Mouse (Mus musculus) heart, adult 9 months (tissue): ENCODE results near the gene Lpin2.
A peak's percentile ranks its signal among the peaks of the same experiment; 100 is the strongest.

Source experiments
- DNase-seq, 2 experiments: peaks; one replicate each; pipeline ENCODE4 v3.0.0; 2022; ENCODE audit warnings: low spot score in 2 of 2

The Lpin2 gene

DNA sequence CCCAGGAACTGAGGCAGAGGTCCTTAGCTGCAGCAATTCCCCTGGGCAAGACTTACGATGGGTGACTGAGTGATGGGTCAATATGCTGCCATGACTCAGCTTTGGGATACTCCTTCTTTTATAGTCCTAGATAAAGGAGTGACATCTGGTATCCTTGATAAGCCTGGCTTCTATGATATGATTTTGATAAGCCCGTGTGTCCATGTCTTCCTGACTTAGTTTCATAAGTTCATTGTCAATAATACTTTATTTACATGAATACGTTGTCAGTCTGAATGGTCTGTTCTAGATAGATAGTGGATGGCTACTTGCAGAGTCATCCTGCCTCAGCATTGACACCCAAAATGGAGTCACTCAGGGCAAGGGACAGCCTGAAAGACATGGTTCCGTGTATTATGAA lies 11.2 kb upstream of the Lpin2 start:
- DNase-seq, result no peak

DNA sequence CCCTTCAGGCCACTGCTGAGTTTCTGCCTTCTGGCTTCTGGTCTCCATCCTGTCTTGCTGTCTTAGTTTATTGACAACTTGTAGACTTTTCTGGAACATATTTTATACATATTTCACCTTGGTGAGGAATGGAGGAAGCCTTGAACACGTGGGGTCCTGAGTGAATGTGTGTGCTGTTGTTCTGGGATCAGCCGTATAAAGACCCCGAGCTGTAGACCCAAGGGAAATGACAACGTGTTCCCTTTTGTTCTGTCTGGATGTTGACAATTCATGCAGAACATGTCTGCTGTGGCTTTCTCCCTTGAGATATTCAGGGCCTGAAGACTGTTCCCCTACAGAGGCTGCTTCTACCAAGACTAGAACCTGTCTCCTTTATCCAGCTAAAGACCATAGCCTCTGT lies 5.0 kb upstream of the Lpin2 start:
- DNase-seq, result no peak

GRCm38 (mm10) chr17:71177949-71178348 lies 4.4 kb upstream of the Lpin2 start:
- DNase-seq, result no peak

DNA sequence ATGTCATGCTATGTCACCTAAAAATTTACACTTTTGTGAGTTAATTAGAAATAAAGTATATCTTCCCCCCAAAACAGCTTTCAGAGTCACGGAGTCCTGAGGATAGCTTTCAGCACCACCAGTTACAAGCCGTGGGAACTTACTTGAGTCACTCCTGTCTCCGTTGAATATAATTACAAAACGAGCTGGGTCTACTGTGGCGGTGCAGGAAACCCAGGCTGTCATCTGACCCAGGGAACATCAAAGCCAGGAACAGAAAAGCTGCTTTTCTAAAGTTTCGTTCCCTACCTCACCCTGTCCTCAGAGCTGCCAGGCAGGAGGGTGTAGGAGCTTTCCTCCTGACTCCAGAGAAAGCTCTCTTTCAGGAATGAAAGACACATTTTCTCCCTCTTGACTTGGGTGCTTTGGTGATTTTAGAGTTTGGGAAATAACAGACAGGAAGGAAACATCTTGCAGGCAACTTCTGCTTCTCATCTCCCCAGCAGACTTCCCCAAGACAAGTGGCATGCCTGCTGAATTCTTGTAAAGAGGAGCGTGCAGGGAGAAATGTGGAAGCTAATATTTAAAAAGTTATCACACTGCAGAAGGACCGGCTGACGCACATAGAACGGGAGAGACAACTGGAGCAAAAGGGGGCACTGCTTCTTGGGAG lies 3.7 kb upstream of the Lpin2 start:
- DNase-seq, result peak in 1 of 2 experiments; percentile 51

DNA sequence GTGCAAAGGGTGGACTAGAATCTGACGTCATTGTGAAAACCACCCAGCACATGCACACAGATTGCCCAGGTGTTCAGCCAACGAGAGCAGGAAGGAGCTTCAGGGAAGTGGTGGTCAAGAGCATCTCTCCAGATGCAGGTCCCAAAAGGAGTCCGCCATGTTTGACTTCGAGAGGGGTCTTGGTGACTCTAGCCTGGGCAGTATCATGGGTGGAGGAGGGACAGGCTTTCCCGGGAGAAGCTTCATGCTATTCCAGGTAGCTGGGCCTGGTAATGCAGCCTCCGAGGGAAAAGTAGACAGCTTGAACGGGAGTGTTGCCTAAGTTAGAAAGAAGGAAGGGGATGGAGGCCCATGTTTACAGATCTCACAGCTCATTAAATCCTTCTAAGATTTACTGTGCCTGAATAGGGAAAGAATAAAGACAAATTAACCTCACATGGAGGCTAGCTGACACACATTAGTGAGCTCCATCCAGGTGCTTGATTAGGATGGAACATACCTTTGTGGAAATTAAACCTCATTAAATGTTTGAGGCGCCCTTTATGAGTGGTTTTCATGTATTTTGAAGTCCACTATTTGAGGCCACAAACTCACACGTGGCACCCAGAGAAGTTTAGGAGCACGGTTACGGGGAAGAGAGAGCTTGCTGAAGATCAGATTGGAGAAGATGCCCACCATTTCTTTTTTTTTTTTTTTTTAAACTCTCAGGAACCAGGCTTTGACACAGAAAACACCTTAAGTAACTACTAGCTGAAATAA lies 2.6 kb upstream of the Lpin2 start:
- no peak for DNase-seq

- DNase-seq, result no peak
These were observed 1.8 kb upstream of the Lpin2 start for GRCm38 (mm10) chr17:71180601-71181000.

DNA sequence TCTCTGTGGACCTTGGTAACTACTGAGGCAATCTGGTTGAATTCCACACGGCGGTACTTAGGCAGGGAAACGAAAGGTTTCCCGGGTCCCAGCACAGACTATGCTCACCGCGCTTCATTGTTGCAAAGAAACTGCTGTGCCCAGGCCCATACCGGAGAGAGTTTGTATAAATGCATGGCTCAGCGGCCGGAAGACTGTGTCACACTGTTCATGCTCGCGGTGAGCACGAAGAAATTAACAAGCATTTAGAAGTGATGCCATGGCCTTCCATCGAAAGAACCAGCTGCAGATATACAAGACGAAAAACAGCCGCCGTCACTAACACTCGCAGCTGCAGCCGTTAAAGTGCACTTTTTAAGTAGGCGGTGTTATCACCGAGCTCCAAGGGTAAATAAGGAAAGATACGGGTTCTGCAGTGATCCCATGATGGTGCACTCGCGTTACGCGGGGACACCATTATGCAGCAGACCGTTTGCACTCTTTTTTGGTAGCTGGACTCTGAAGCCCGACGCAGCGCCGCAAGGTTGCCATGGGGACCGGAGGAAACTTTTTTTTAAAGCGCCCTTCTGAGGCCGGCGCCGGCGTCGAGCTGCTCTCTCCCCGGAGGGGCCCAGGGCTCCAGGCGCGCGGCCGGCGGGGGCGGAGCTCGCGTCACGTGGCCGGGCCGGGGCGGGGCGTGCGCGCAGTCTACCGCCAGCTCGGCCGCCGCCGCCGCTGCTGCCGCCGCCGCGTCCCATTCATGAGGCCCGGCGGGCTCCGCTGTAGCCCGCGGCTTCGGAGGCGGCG lies 704 bp downstream of the Lpin2 start:
- peak; percentile 90 for DNase-seq

GRCm38 (mm10) chr17:71183657-71184261 lies 1.4 kb downstream of the Lpin2 start:
- DNase-seq, result no peak

GRCm38 (mm10) chr17:71184356-71185111 lies 2.2 kb downstream of the Lpin2 start:
- no peak for DNase-seq

GRCm38 (mm10) chr17:71185368-71185767 lies 3.0 kb downstream of the Lpin2 start:
- no peak for DNase-seq

GRCm38 (mm10) chr17:71190589-71190988 lies 8.2 kb downstream of the Lpin2 start:
- DNase-seq, result no peak

GRCm38 (mm10) chr17:71191063-71191462 lies 8.7 kb downstream of the Lpin2 start:
- DNase-seq, result no peak

DNA sequence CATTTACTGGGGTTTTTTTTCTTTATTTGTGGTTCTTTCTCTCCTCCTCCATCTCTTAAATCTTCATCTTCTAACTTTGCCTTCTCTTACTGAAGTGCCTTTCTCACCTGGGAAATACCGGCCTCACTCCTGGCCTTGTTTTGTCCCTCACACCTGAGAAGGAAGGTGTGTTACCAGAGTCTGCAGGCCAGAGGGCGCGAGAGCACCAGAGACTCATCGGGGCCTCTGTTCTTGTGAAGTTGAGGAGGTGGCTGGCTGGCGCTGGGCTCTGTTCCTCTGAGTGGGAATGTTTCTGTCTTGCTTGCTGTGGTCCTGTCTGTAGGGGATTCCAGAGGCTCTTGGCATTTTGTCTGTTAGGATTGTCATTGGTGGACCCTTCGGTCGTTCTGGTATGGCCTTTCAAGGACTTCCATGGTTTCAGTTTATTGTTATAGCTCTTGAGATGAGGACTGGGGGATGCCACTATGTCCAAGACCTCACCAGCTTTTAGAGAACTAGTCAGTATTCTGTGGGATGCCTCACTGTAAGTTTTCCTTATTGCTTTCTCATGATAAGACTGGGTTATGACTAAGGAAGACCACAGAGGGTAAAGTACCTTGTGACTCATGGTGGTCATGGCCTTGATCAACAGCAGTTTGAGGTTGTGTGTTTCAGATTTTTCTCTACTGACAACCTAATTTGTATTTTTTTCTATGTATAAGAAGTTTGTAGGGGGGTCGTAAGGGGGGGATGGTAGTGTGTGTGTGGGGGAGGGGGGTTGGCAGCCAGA lies 9.5 kb downstream of the Lpin2 start:
- no peak for DNase-seq

DNA sequence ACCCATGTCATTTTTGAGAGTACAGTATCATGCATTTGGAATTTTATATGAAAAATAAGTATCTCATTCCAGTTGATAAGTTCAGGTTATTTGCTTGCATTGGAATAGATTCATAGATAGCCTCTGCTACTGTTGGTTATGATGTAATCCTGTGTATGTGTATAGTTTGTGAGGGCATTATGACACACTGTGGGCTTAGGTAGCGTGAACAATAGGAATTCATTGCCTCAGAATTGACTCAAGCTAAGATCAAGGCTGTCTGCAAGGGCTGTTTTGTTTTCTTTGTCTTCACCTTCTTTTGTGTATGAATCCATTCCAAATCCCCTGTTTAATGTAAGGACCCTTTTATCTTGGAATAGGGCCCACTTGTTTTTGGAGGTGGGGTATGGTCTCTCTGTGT lies 10.7 kb downstream of the Lpin2 start:
- DNase-seq, result no peak

- no peak for DNase-seq
These were observed 11.1 kb downstream of the Lpin2 start for GRCm38 (mm10) chr17:71193485-71193884.

DNA sequence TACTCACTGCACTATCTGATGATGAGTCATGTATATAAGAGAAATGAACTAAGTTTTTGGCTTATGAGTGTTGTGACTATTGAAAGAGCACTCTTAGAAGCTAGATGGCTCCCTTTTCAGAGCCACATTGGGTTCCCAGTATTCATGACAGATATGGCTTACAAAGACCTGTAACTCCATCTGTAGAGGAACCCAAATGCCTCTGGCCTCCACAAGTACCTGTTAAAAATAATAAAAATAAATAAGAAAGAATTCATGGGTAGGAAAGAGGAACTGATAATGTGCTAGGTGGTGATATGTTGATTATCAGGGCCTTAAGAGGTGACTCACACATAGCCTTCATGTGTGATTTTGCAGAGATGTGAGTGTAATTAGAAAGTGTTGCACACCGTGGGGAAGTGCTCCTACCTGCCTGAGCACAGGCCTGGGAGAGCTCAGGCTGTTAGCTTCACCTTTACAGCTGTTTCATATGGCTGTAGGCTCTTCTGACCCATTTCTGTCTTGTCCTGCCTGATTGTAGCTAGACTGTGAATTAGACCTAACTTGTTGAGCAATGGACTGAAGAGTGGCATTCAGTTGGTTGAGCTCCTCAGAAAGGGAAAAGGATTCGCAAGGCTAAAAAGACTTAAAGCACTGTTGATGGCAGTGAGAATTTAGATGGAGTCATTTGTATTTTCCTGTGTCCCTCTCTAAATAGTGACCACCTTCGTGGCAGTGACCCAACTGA lies 12.7 kb downstream of the Lpin2 start:
- no peak for DNase-seq

DNA sequence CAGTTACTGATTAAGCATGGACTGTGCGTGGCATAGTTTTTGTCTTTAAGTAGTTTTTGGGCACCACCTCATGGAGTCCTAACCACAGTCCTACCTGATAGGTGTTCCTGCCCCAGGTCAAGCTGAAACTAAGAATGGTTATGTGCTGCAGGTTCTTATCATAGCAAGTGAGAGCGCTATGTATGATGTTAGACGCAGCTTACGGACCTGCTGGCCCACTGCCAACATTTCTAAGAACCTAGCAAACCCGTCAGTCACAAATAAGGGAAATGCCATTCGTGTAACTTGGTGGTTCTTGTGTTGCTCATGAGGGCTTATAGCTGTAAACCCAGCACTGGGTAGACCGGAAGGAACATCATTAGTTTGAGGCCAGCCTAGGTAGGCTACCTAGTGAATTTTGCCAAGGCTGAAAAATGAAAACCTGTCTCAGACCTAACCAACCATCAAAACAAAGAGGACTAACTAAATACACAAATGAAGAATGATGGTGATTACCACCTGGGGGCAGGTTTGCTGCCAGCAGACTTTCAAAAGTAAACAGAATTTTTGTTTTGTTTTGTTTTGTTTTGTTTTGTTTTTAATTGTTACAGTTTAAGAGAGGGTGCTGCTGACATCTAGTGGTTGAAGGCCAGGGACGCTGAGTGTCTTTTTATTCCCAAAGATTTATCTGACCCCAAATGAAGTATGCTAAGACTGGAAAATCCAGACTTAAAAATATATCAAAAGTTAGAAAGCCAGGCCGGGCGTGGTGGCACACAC lies 13.5 kb downstream of the Lpin2 start:
- no peak for DNase-seq

DNA sequence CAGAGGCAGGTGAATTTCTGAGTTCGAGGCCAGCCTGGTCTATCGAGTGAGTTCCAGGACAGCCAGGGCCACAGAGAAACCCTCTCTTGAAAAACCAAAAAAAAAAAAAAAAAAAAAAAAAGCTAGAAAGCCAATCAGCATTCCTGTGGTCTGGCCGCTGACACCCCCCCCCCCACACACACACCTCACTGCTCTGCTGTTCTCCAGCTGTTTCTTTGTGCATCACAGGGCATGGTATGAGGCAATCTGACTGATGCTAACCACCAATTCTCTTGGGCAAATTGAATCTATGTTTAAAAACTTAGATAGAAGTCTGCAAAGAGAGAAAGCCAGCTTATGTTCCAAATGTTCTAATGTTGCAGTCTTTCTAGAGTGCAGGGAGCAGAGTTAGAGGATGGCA lies 14.1 kb downstream of the Lpin2 start:
- no peak for DNase-seq

- DNase-seq, result no peak
These were observed 17.0 kb downstream of the Lpin2 start for GRCm38 (mm10) chr17:71199346-71199745.
